Mouse (Mus musculus): ENCODE measurements at regions not wholly inside any gene's neighbourhood (a gene's known extent, or its start where the extent isn't known, plus 50 kb on each side); places are given as distances from the start of the nearest gene placed in this dataset.

- DNase-seq (ENCODE audit: low spot score) = no peak
Observed at GRCm38 (mm10) chr4:95487969-95488368, 69.3 kb upstream of the Fggy start.

GRCm38 (mm10) chr4:95489059-95489458 is 68.2 kb upstream of the Fggy start:
- no peak for DNase-seq (ENCODE audit: low spot score)

- no peak for DNase-seq (ENCODE audit: low spot score)
Observed at GRCm38 (mm10) chr4:95500265-95500664, 57.0 kb upstream of the Fggy start.

- DNase-seq (ENCODE audit: low spot score) = no peak
Observed at GRCm38 (mm10) chr4:95501164-95501563, 56.1 kb upstream of the Fggy start.

GRCm38 (mm10) chr4:95507141-95507945 is 50.0 kb upstream of the Fggy start:
- no peak for DNase-seq (ENCODE audit: low spot score)

Measured in layer of hippocampus, adult 9-10 months (tissue).